Mouse (Mus musculus) thymus, adult 2 months (tissue): ENCODE results near the gene Sdc4.

Experiments
- CTCF ChIP-seq: fragments of 200-500 bp; IDR thresholded peaks from 2 replicates; pipeline ENCODE4 v1.5.1; 2012; ENCODE audit warnings: mild to moderate bottlenecking, control low read depth, low read length, moderate library complexity, borderline replicate concordance; ENCODE audit not compliant: control insufficient read depth, poor library complexity, insufficient read depth; ENCODE audit errors: extremely low read depth
- POLR2A ChIP-seq: fragments of 200-500 bp; IDR thresholded peaks from 2 replicates; pipeline ENCODE4 v1.6.1; 2012; ENCODE audit warnings: mild to moderate bottlenecking, low read length, control low read depth, moderate library complexity; ENCODE audit not compliant: control insufficient read depth, poor library complexity, insufficient read depth; ENCODE audit errors: extremely low read depth

DNA sequence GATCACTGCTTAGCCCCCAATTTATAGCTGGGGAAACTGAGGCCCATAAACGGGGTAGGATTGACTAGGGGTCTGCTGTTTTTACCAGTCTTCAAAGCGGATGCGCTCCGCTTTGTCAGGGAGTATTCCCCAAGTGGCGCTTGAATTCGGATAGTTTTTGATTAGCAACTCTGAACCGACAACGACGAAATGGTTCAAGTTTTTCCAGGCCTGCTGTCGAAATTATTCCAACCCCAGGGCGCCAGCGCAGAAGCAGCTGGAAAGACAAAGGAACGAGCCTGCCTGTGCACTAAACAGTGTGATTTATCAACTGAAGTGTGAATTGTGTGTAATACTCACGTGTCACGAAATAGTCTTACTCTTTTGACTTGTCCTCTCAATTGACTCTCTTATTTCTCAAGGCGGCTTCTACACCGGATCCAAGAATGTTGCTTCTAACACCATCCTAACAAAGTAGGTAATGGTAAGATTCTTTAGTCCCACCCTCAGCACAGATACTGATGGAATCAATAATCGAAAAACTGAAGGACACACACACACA is at the start of gene Sdc4:
- TF ChIP-seq CTCF (no peak), POLR2A (no peak)
